Mouse (Mus musculus) liver, embryonic 13.5 days (tissue): Measurements from ENCODE around the gene Hba-a1. TPM values are rescaled to one million over a fixed set of nuclear protein-coding genes. Genes with fewer than 3 reads are reported as not detected.

Experiments used
- ATAC-seq: fragments of 200-750 bp; cut with Nextera tagmentation; 2 replicates; pipeline ENCODE4 v1.8.0; 2017; ENCODE audit warnings: low read depth, mild to moderate bottlenecking, moderate number of reproducible peaks, moderate library complexity
- DNase-seq: peaks from one replicate; pipeline ENCODE4 v3.0.0; 2022
- H3K27ac ChIP-seq: fragments of 300-500 bp; sonication (generic); 2 replicates; pipeline ENCODE4 v1.5.1; 2015; ENCODE audit warnings: moderate library complexity, mild to moderate bottlenecking, inconsistent platforms
- H3K27me3 ChIP-seq: fragments of 300-500 bp; sonication (generic); 2 replicates; pipeline ENCODE4 v1.6.1; 2015; ENCODE audit warnings: mild to moderate bottlenecking, inconsistent platforms
- H3K36me3 ChIP-seq: fragments of 300-500 bp; sonication (generic); 2 replicates; pipeline ENCODE4 v1.6.1; 2015; ENCODE audit warnings: mild to moderate bottlenecking, inconsistent platforms
- H3K4me1 ChIP-seq: fragments of 300-500 bp; sonication (generic); replicated peaks from 2 replicates; pipeline ENCODE4 v1.6.1; 2015; ENCODE audit warnings: inconsistent platforms
- H3K4me2 ChIP-seq: fragments of 300-500 bp; sonication (generic); 2 replicates; pipeline ENCODE4 v1.6.1; 2015; ENCODE audit warnings: inconsistent platforms, mild to moderate bottlenecking, moderate library complexity
- H3K4me3 ChIP-seq: fragments of 300-500 bp; sonication (generic); replicated peaks from 2 replicates; pipeline ENCODE4 v1.5.1; 2015; ENCODE audit warnings: mild to moderate bottlenecking, inconsistent platforms
- H3K9ac ChIP-seq: fragments of 300-500 bp; sonication (generic); 2 replicates; pipeline ENCODE4 v1.6.1; 2015; ENCODE audit warnings: mild to moderate bottlenecking, inconsistent platforms
- H3K9me3 ChIP-seq: fragments of 300-500 bp; sonication (generic); replicated peaks from 2 replicates; pipeline ENCODE4 v1.6.1; 2016; ENCODE audit warnings: inconsistent platforms
- WGBS: fragments of 180-500 bp; shearing (Covaris S2); methylation state at CpG from one replicate; pipeline ENCODE4 v1.1.7; 2015; ENCODE audit not compliant: insufficient replicate concordance; 5-methylcytosine and 5-hydroxymethylcytosine counted together
- polyA plus RNA-seq: library from polyadenylated mRNA; unstranded; fragments of >200 nt; fragmentation: Nextera tagmentation; extraction: Ambion mirVana; gene quantifications from 2 replicates; pipeline ENCODE4 v1.2.1, GENCODE M21; 2015

Gene Hba-a1
- polyA plus RNA-seq, 1 experiment from 2014 or later: 64,288 TPM

DNA sequence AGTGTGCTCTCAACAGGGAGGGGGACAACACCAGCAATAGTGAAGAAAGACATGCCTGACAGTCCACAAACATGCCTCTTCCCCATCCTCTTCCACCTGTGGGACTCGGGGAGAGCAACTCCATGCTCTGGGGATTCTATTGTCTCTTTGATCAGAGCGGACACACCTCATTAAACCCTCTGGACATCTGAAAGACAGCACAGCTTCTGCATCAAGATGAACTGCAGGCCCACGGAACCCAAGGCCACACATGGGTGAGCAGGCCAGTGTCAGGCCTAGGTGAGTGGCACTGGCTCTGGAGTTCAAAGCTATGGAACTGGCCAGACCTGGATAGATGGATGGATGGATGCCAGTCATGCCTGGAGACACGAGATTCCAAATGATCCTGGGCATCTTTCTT is 26.1 kb downstream of the Hba-a1 start:
- Histone ChIP-seq H3K27me3 (peaks cover 23% of the 10 kb centered on the region), H3K27ac (no peak overlapping the region), H3K9me3 (no peaks in the 10 kb centered on the region), H3K36me3 (peaks cover 1% of the 10 kb centered on the region; the same call in 1 of the 2 replicates), H3K4me2 (no peak overlapping the region), H3K9ac (no peak overlapping the region), H3K4me1 (peaks cover 19% of the 10 kb centered on the region), H3K4me3 (no peak overlapping the region)
- DNase-seq (no peak), ATAC-seq (no peak)
- 68% methylated on average over 4 of the region's 4 CpGs for WGBS

- WGBS: 50% methylated on average over 3 of the region's 3 CpGs
- Histone ChIP-seq H3K27me3 (peaks cover 26% of the 10 kb centered on the region), H3K4me2 (no peak overlapping the region), H3K27ac (no peak overlapping the region), H3K4me3 (no peak overlapping the region), H3K36me3 (no peaks in the 10 kb centered on the region), H3K9me3 (no peaks in the 10 kb centered on the region), H3K9ac (no peak overlapping the region), H3K4me1 (peaks cover 18% of the 10 kb centered on the region)
- ATAC-seq (no peak), DNase-seq (no peak)
These were observed 26.6 kb downstream of the Hba-a1 start for GRCm38 (mm10) chr11:32309928-32310327.

DNA sequence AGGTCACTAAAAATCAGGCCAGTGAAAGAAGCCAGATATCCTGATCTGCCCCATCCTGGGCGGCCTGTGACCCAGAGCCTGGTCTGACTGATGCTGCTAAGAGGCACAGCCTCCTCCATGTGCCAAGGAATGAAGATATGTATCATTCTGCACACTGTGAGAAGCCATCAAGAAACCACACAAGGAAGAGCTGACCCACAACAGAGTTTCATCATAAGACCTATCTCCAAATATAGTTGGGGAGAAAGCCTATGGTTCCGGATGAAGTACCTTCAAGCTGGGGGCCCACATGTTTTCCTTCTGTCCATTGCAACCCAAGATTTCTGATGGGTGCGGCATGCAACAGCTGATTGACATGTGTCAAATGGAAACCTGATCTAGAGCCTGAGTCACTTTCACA is 32.7 kb downstream of the Hba-a1 start:
- Histone ChIP-seq H3K9ac (no peak overlapping the region), H3K36me3 (no peaks in the 10 kb centered on the region), H3K27me3 (peaks cover 39% of the 10 kb centered on the region), H3K4me1 (peaks cover 5% of the 10 kb centered on the region), H3K27ac (no peak overlapping the region), H3K9me3 (no peaks in the 10 kb centered on the region), H3K4me3 (no peak overlapping the region), H3K4me2 (no peak overlapping the region)
- no peak for ATAC-seq
- 65% methylated on average over 3 of the region's 3 CpGs for WGBS
- DNase-seq: no peak

DNA sequence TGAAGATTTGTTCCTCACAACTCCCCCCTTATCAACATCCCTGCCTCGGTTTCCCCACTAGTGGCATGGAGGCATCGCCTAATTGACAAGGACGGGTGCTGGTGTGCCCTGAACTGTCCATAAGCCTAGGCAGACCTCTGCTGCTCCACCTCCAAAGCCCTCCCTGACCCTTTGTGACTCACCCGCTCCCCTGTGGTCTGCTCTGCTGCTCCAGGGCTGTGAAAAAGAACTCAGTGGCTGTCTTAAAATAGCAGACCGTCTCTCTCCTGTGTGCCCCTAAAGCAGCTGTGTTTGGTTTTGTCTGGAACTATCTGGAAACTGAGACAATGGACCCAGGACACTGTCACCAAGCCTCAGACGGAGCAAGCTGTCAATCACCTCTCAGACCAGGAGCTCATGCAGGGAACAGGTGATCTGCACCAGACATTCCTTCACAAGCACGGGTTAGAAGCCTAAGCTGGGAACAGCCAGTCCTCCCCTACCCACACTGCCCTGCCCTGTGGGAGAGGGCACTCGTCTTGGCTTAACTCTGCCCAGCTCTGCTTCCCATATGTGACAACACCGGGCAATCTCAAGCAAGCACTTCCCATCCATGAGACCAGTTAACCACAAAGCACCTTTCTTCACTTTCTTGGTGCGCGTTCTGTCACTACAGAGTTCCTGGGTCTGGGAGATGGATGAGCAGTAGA is 37.3 kb downstream of the Hba-a1 start:
- peak overlapping the region; percentile 5; the same call in 1 of the 2 replicates for H3K9ac ChIP-seq
- H3K4me2 ChIP-seq: no peak overlapping the region
- WGBS: 59% methylated on average over 11 of the region's 11 CpGs
- peaks cover 44% of the 10 kb centered on the region for H3K27me3 ChIP-seq
- DNase-seq (no peak), ATAC-seq (peak; percentile 41)
- peak overlapping the region; percentile 8; the same call in 1 of the 2 replicates for H3K27ac ChIP-seq
- H3K4me1 ChIP-seq: peaks cover 7% of the 10 kb centered on the region
- no peaks in the 10 kb centered on the region for H3K36me3 ChIP-seq
- no peak overlapping the region for H3K4me3 ChIP-seq
- no peaks in the 10 kb centered on the region for H3K9me3 ChIP-seq

GRCm38 (mm10) chr11:32321196-32321565 is 37.9 kb downstream of the Hba-a1 start:
- Histone ChIP-seq H3K4me3 (no peak overlapping the region), H3K4me1 (peaks cover 7% of the 10 kb centered on the region), H3K4me2 (no peak overlapping the region), H3K27me3 (peaks cover 44% of the 10 kb centered on the region), H3K27ac (no peak overlapping the region), H3K9ac (0 out of 2 replicates have a peak overlapping the region, but pooled peaks have one; percentile 5), H3K36me3 (no peaks in the 10 kb centered on the region), H3K9me3 (no peaks in the 10 kb centered on the region)
- DNase-seq (peak; percentile 75), ATAC-seq (peak; percentile 78)
- 26% methylated on average over 8 of the region's 8 CpGs for WGBS

- DNase-seq (peak; percentile 79), ATAC-seq (peak; percentile 65)
- H3K27ac ChIP-seq: no peak overlapping the region
- peaks cover 44% of the 10 kb centered on the region for H3K27me3 ChIP-seq
- H3K36me3 ChIP-seq: no peaks in the 10 kb centered on the region
- 8% methylated on average over 15 of the region's 15 CpGs for WGBS
- peak overlapping the region; percentile 7; the same call in 1 of the 2 replicates for H3K9ac ChIP-seq
- no peaks in the 10 kb centered on the region for H3K9me3 ChIP-seq
- H3K4me1 ChIP-seq: peaks cover 7% of the 10 kb centered on the region
- H3K4me3 ChIP-seq: no peak overlapping the region; the same call in 1 of the 2 replicates
- peak overlapping the region; percentile 41 for H3K4me2 ChIP-seq
These were observed 41.3 kb downstream of the Hba-a1 start for GRCm38 (mm10) chr11:32324609-32325008.

DNA sequence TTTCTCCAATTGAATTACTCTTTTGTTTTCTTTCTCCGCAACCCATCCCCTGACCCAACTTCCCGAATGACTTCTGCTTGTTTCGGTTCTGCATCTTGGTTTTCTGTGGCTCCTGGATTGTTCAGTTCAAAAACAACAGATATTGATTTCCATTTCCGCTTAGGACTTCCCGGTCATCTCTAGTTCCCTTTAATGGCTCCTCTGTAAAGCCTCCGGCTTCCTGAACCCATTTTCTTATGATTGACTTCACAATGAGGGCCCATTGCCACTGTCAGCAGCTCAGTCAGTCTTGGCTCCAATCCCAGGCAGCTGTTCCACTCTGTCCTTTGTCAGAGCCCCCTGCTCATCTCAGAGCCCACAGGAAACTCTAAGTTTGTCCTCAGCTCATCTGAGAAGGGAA is 47.8 kb downstream of the Hba-a1 start:
- WGBS: 35% methylated on average over 6 of the region's 6 CpGs
- Histone ChIP-seq H3K27ac (no peak overlapping the region), H3K4me3 (no peak overlapping the region), H3K9ac (no peak overlapping the region), H3K36me3 (no peaks in the 10 kb centered on the region), H3K27me3 (peaks cover 14% of the 10 kb centered on the region; the same call in 1 of the 2 replicates), H3K4me2 (no peak overlapping the region), H3K9me3 (no peaks in the 10 kb centered on the region), H3K4me1 (0 out of 2 replicates have a peak, but pooled peaks cover 4% of the 10 kb centered on the region)
- ATAC-seq (no peak), DNase-seq (no peak)

DNA sequence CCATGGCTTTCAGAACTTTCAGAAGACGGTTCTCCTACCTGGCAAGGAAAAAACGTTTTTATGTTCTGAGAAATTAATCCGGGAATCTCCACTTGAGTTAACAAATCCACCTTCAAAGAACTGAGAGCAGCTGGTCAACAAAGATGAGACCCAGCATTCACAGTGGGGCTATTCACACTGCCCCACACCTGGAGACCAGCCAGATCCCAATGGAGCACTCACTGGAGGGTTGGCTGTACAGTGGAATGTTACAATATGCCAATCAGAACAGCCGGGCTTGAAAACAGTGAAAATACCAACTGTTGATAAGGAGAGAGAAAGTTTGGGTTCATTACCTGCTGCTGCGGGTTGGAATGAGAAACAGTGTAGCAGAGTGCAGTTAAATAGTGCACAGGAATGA is 48.5 kb downstream of the Hba-a1 start:
- no peak overlapping the region for H3K9ac ChIP-seq
- 0 out of 2 replicates have a peak, but pooled peaks cover 4% of the 10 kb centered on the region for H3K4me1 ChIP-seq
- H3K27ac ChIP-seq: no peak overlapping the region
- peaks cover 9% of the 10 kb centered on the region; the same call in 1 of the 2 replicates for H3K27me3 ChIP-seq
- no peak overlapping the region for H3K4me2 ChIP-seq
- ATAC-seq (no peak), DNase-seq (no peak)
- no peaks in the 10 kb centered on the region for H3K9me3 ChIP-seq
- WGBS: 53% methylated on average over 5 of the region's 5 CpGs
- H3K36me3 ChIP-seq: no peaks in the 10 kb centered on the region
- no peak overlapping the region for H3K4me3 ChIP-seq

- H3K4me3 ChIP-seq: no peak overlapping the region
- H3K4me2 ChIP-seq: no peak overlapping the region
- DNase-seq (no peak), ATAC-seq (no peak)
- H3K27ac ChIP-seq: no peak overlapping the region
- H3K9ac ChIP-seq: no peak overlapping the region
- H3K36me3 ChIP-seq: no peaks in the 10 kb centered on the region
- 61% methylated on average over 2 of the region's 2 CpGs for WGBS
- peaks cover 2% of the 10 kb centered on the region; the same call in 1 of the 2 replicates for H3K27me3 ChIP-seq
- no peaks in the 10 kb centered on the region for H3K9me3 ChIP-seq
- 0 out of 2 replicates have a peak, but pooled peaks cover 4% of the 10 kb centered on the region for H3K4me1 ChIP-seq
These were observed 49.9 kb downstream of the Hba-a1 start for GRCm38 (mm10) chr11:32333235-32333634.

Other genes starting within 250 kb of the Hba-a1 start
- 0.08 and 0.13 TPM in 2 replicates for gene Il9r, start 83.2 kb upstream of the Hba-a1 start, polyA plus RNA-seq
- gene Snrnp25, start 78.1 kb upstream of the Hba-a1 start, polyA plus RNA-seq: 92.2 and 93.1 TPM in 2 replicates
- 5.6 and 6.2 TPM in 2 replicates for gene Rhbdf1, start 61.2 kb upstream of the Hba-a1 start, polyA plus RNA-seq
- 19.7 and 21.6 TPM in 2 replicates for gene Mpg, start 57.0 kb upstream of the Hba-a1 start, polyA plus RNA-seq
- gene Nprl3, start 15.8 kb upstream of the Hba-a1 start, polyA plus RNA-seq: 27.5 and 29.7 TPM in 2 replicates
- 289 and 430 TPM in 2 replicates for gene Hba-x, start 7.1 kb upstream of the Hba-a1 start, polyA plus RNA-seq
- gene Hbq1b, start 3.5 kb downstream of the Hba-a1 start, polyA plus RNA-seq: 111 and 141 TPM in 2 replicates
- gene Hba-a2, start 13.0 kb downstream of the Hba-a1 start, polyA plus RNA-seq: 140,141 and 155,581 TPM in 2 replicates
- gene Hbq1a, start 16.6 kb downstream of the Hba-a1 start, polyA plus RNA-seq: 5.6 and 6.1 TPM in 2 replicates
- 0.84 and 1.1 TPM in 2 replicates for gene Sh3pxd2b, start 64.3 kb downstream of the Hba-a1 start, polyA plus RNA-seq
- gene Ubtd2, start 171.9 kb downstream of the Hba-a1 start, polyA plus RNA-seq: 5.1 and 5.9 TPM in 2 replicates
- gene Efcab9, start 248.6 kb downstream of the Hba-a1 start, polyA plus RNA-seq: 0.46 and 0.74 TPM in 2 replicates
- 3.0 and 4.5 TPM in 2 replicates for gene Stk10, start 249.8 kb downstream of the Hba-a1 start, polyA plus RNA-seq